Mouse (Mus musculus) CH12.LX (cell line): ENCODE measurements around the gene Entpd3. TPM values are rescaled to one million over a fixed set of nuclear protein-coding genes. Genes with fewer than 3 reads are reported as not detected.

Source experiments
- DNase-seq: peaks from one replicate; pipeline ENCODE4 v3.0.0-alpha.2; 2013; ENCODE audit errors: extremely low read depth
- H3K27ac ChIP-seq: 2 replicates; pipeline ENCODE4 v1.5.1; 2012; ENCODE audit warnings: low read depth, mild to moderate bottlenecking, control low read depth, moderate library complexity; ENCODE audit not compliant: insufficient read depth
- H3K27me3 ChIP-seq: replicated peaks from 2 replicates; pipeline ENCODE3; 2012; ENCODE audit warnings: inconsistent platforms
- H3K36me3 ChIP-seq, 2 experiments: replicated peaks in 1 of 2; 2 replicates each; pipeline versions ENCODE3 to v1.6.1; 2012; ENCODE audit warnings: inconsistent platforms in 1 of 2, low read length in 1 of 2, mild to moderate bottlenecking in 1 of 2, mixed read lengths in 1 of 2, moderate library complexity in 1 of 2; ENCODE audit not compliant: control insufficient read depth in 1 of 2, insufficient read depth in 1 of 2
- H3K4me1 ChIP-seq, 2 experiments: 2 replicates each; pipeline ENCODE4 v1.6.1; 2012; ENCODE audit warnings: inconsistent platforms in 1 of 2, moderate library complexity in 1 of 2; ENCODE audit not compliant: insufficient read depth in 2 of 2, control insufficient read depth in 1 of 2
- H3K4me2 ChIP-seq: 2 replicates; pipeline ENCODE4 v1.6.1; 2012; ENCODE audit warnings: low read depth, mild to moderate bottlenecking, control low read depth; ENCODE audit not compliant: poor library complexity, insufficient read depth, severe bottlenecking
- H3K4me3 ChIP-seq, 3 experiments: fragments of 150-350 bp in 1 of 3; sonication (generic) in 1 of 3; replicated peaks in 1 of 3; 2 replicates each; pipeline versions ENCODE3 to v1.5.1; 2011 to 2012; ENCODE audit warnings: low read depth in 2 of 3, low read length in 2 of 3, mild to moderate bottlenecking in 2 of 3, moderate library complexity in 2 of 3, control low read depth in 1 of 3, improper control_type of control experiment in 1 of 3, inconsistent platforms in 1 of 3, mixed read lengths in 1 of 3; ENCODE audit not compliant: poor library complexity in 1 of 3
- H3K79me2 ChIP-seq: replicated peaks from 2 replicates; pipeline ENCODE4 v1.6.1; 2012; ENCODE audit warnings: mild to moderate bottlenecking, moderate library complexity; ENCODE audit not compliant: control insufficient read depth, poor library complexity, insufficient read depth, severe bottlenecking; ENCODE audit errors: extremely low read depth
- H3K9ac ChIP-seq: 2 replicates; pipeline ENCODE4 v1.6.1; 2012; ENCODE audit warnings: low read depth, mild to moderate bottlenecking, control low read depth, moderate library complexity; ENCODE audit not compliant: insufficient read depth
- H3K9me3 ChIP-seq: replicated peaks from 2 replicates; pipeline ENCODE3; 2012; ENCODE audit warnings: low read length, inconsistent platforms, mixed read lengths
- CTCF ChIP-seq, 2 experiments: IDR thresholded peaks in 1 of 2; conservative IDR thresholded peaks in 1 of 2; 2 replicates each; pipeline ENCODE4 v1.5.1; 2011 to 2012; ENCODE audit warnings: low read depth in 2 of 2, low read length in 2 of 2, improper control_type of control experiment in 1 of 2, inconsistent platforms in 1 of 2, mild to moderate bottlenecking in 1 of 2, moderate library complexity in 1 of 2
- E2F4 ChIP-seq: IDR thresholded peaks from 2 replicates; pipeline ENCODE4 v1.6.1; 2011; ENCODE audit warnings: low read depth, low read length, improper control_type of control experiment; ENCODE audit not compliant: insufficient replicate concordance
- EP300 ChIP-seq: IDR thresholded peaks from 2 replicates; pipeline ENCODE4 v1.6.1; 2011; ENCODE audit warnings: low read length, improper control_type of control experiment
- ETS1 ChIP-seq: conservative IDR thresholded peaks from 2 replicates; pipeline ENCODE4 v1.6.1; 2012; ENCODE audit warnings: low read depth, mild to moderate bottlenecking, inconsistent platforms, low read length, improper control_type of control experiment, moderate library complexity
- GABPA ChIP-seq: IDR thresholded peaks from 2 replicates; pipeline ENCODE4 v1.6.1; 2012; ENCODE audit warnings: low read depth, low read length, improper control_type of control experiment, inconsistent platforms; ENCODE audit not compliant: insufficient replicate concordance
- JUND ChIP-seq: conservative IDR thresholded peaks from 2 replicates; pipeline ENCODE4 v1.6.1; 2011; ENCODE audit warnings: low read depth, low read length, improper control_type of control experiment
- KAT2A ChIP-seq: IDR thresholded peaks from 2 replicates; pipeline ENCODE4 v1.6.1; 2012; ENCODE audit warnings: low read length, improper control_type of control experiment, inconsistent platforms; ENCODE audit not compliant: insufficient replicate concordance
- MAFK ChIP-seq: IDR thresholded peaks from 2 replicates; pipeline ENCODE4 v1.6.1; 2011; ENCODE audit warnings: low read length, improper control_type of control experiment; ENCODE audit not compliant: insufficient replicate concordance
- MAZ ChIP-seq: IDR thresholded peaks from 2 replicates; pipeline ENCODE4 v1.6.1; 2012; ENCODE audit warnings: low read depth, mild to moderate bottlenecking, inconsistent platforms, low read length, improper control_type of control experiment, moderate library complexity
- PAX5 ChIP-seq: IDR thresholded peaks from 2 replicates; pipeline ENCODE4 v1.6.1; 2012; ENCODE audit warnings: low read length, inconsistent platforms, mixed read lengths
- ZNF384 ChIP-seq: IDR thresholded peaks from 2 replicates; pipeline ENCODE4 v1.6.1; 2012; ENCODE audit warnings: low read depth, low read length, improper control_type of control experiment, inconsistent platforms
- dilution Hi-C: fragments of 300-500 bp; cut with MboI; formaldehyde crosslinking; loops from 2 replicates; pipeline ENCODE4 v1.14.3; 2020; ENCODE audit warnings: low sequenced_read_pairs; ENCODE audit not compliant: extremely low pct_unique_long_range_greater_than_20kb, extremely low pct_ligation_motif_present
- in situ Hi-C: fragments of 300-500 bp; cut with MboI; formaldehyde crosslinking; loops from 3 replicates; pipeline ENCODE4 v1.14.3; 2019; ENCODE audit warnings: low sequenced_read_pairs, low pct_ligation_motif_present, low pct_unique_long_range_greater_than_20kb, mixed read lengths
- polyA plus RNA-seq: library from polyadenylated mRNA; unstranded; fragments of >175 nt; gene quantifications from 2 replicates; pipeline ENCODE4 v1.2.1, GENCODE M21; 2012; ENCODE audit warnings: low read depth; ENCODE audit not compliant: insufficient read length
- total RNA-seq, 2 experiments: library from RNA; depleted of rRNA; stranded (reverse); fragments of 300-350 nt in 1 of 2; fragments of >200 nt in 1 of 2; gene quantifications; 2 replicates each; pipeline ENCODE4 v1.2.3; 2012 to 2014

The Entpd3 gene
- total and polyA plus RNA-seq, 3 experiments, result 0.04 TPM; not detected in 2

GRCm38 (mm10) chr9:120611055-120611454 is 71.4 kb downstream of the Entpd3 start:
- dilution Hi-C loops, result no loop called here

GRCm38 (mm10) chr9:120614059-120614458 is 74.4 kb downstream of the Entpd3 start:
- Histone ChIP-seq H3K36me3 (no peaks in the 10 kb centered on the region), H3K4me3 (no peak overlapping the region), H3K27ac (no peak overlapping the region), H3K79me2 (no peaks in the 10 kb centered on the region)
- no peak for DNase-seq
- dilution Hi-C loops, result no loop called here
- in situ Hi-C loops, result no loop called here
- peak; percentile 84 for TF ChIP-seq MAFK
- no peak for TF ChIP-seq KAT2A
- TF ChIP-seq, all 38 proteins: peak for 1
- no peaks in the 10 kb centered on the region for H3K9me3 ChIP-seq
- H3K9ac ChIP-seq, result no peak overlapping the region
- H3K4me2 ChIP-seq, result no peak overlapping the region
- H3K4me1 ChIP-seq, result no peaks in the 10 kb centered on the region
- peaks cover 8% of the 10 kb centered on the region for H3K27me3 ChIP-seq

More at GRCm38 (mm10) chr9:120611055-120611454, 71.4 kb downstream of the Entpd3 start:
- Histone ChIP-seq H3K9ac (no peak overlapping the region), H3K79me2 (no peaks in the 10 kb centered on the region), H3K27ac (no peak overlapping the region), H3K4me3 (no peak overlapping the region), H3K9me3 (peaks cover 8% of the 10 kb centered on the region), H3K27me3 (peaks cover 7% of the 10 kb centered on the region), H3K4me2 (no peak overlapping the region), H3K4me1 (no peaks in the 10 kb centered on the region), H3K36me3 (no peaks in the 10 kb centered on the region)
- in situ Hi-C loops, result no loop called here
- TF ChIP-seq EP300 (no peak), ZNF384 (no peak), ETS1 (no peak), MAZ (no peak), GABPA (no peak), E2F4 (no peak), CTCF (conservative IDR thresholded peaks at IDR 0.05 in 1 of 2, IDR thresholded peaks at IDR 0.05 in 1 of 2; ENCODE audit: low read depth in 2 of 2, low read length in 2 of 2) (no peak), PAX5 (no peak), JUND (no peak)
- no peak for DNase-seq

Other genes starting within 250 kb of the Entpd3 start
- not detected in 2 replicates for gene Myrip, start 238.3 kb upstream of the Entpd3 start, total RNA-seq (2012; rRNA removed)
- gene Myrip, start 238.3 kb upstream of the Entpd3 start, total RNA-seq (2014; rRNA removed), result not detected in 2 replicates
- gene Myrip, start 238.3 kb upstream of the Entpd3 start, polyA plus RNA-seq, result not detected in 2 replicates
- gene Eif1b, start 47.6 kb upstream of the Entpd3 start, total RNA-seq (2012; rRNA removed), result 30.1 and 34.7 TPM in 2 replicates
- gene Eif1b, start 47.6 kb upstream of the Entpd3 start, total RNA-seq (2014; rRNA removed), result 54.1 and 56.8 TPM in 2 replicates
- 75.9 and 76.1 TPM in 2 replicates for gene Eif1b, start 47.6 kb upstream of the Entpd3 start, polyA plus RNA-seq
- gene Rpl14, start 31.6 kb downstream of the Entpd3 start, total RNA-seq (2012; rRNA removed), result 2,026 and 2,130 TPM in 2 replicates
- gene Rpl14, start 31.6 kb downstream of the Entpd3 start, total RNA-seq (2014; rRNA removed), result 1,346 and 1,653 TPM in 2 replicates
- gene Rpl14, start 31.6 kb downstream of the Entpd3 start, polyA plus RNA-seq, result 1,081 and 1,180 TPM in 2 replicates